Mouse (Mus musculus) naive thymus-derived CD4-positive, alpha-beta T cell, adult 2 months (primary cell): ENCODE results near the gene Mrpl19.

Experiments used
- DNase-seq: peaks from one replicate; pipeline ENCODE4 v3.0.0-alpha.2; 2011; ENCODE audit warnings: low read depth

Mrpl19 gene

GRCm38 (mm10) chr6:81965296-81966067, at the start of gene Mrpl19:
Mrpl19 (minus strand) TSS chr6:81965958.
- DNase-seq: peak; percentile 92

DNA sequence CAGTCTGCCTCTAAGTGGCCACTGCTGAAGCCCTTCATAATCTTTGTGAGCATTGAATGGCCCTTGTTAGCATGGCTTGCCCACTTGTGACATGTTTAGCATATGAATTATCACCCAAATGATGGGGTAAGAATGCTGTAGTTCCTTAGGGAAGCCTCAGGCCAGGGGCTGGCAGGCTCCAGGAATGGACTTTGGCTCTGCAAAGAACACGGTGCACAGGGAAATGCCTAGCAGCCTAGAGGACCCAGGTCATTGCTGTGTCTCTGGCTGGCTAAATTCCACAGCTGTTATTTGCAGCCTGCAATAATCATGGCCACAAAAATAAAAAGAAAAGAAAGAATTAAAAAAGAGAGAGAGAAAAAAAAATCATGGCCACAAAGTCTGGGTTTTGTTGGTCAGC, 46.6 kb upstream of the Mrpl19 start:
- DNase-seq: no peak

GRCm38 (mm10) chr6:81990049-81990810, 24.5 kb upstream of the Mrpl19 start:
- DNase-seq: no peak

DNA sequence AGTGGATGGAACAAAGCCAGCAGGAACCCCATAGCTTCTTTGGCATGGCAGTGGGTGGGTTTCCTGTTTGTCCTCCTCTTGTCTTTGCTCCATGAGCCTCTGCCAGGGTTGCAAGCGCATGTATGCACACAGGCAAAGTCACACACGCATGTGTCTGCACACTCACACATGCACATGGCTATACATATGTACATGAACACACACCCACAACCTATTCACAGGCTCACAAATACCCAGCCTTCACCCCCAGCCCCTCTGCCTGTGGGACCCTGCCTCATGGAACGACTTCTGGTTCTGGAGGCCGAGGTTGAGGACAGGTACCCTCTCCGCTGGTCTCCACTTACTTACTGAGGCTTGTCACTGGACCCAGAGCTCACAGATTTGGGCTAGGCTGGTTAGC, 22.6 kb upstream of the Mrpl19 start:
- no peak for DNase-seq

- DNase-seq: no peak
These were observed 21.8 kb upstream of the Mrpl19 start for GRCm38 (mm10) chr6:81987580-81987979.

GRCm38 (mm10) chr6:81987010-81987409, 21.3 kb upstream of the Mrpl19 start:
- peak; percentile 56 for DNase-seq

DNA sequence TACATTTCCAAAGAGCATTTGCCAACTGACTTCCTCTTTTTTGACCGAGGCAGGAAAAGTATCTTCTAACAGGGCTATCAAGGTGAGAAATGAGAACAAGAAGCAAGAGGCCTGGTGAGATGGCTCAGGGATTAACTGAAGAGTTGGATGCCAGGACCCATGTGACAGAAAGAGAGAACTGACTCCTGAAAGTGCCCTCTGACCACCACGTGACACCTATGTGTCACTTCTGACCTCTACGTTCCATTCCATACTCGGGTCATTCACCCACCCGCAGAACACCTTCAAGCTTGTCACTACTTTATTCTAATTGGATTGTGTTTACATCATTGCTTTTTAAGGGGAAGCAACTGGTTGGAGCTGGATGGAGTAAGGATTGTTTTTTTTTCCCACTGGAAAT, 20.8 kb upstream of the Mrpl19 start:
- no peak for DNase-seq

GRCm38 (mm10) chr6:81986171-81986570, 20.4 kb upstream of the Mrpl19 start:
- no peak for DNase-seq

DNA sequence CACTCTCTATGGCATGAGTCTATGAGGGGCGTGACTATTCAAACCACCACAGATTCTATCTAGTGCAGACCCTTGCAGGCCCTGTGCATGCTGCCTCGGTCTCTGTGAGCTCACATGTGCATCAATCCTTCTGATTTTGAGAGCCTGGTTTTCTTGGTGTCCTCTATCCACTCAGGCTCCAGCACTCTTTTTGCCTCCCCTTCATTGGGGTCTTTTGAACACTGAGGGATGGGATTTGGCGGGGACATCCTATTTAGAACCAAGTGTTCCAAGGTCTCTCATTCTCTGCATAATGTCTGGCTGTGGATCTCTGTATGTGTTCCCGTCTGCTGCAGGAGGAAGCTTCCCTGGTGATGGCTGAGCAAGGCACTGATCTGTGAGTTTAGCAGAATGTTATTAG, 13.5 kb upstream of the Mrpl19 start:
- no peak for DNase-seq

DNA sequence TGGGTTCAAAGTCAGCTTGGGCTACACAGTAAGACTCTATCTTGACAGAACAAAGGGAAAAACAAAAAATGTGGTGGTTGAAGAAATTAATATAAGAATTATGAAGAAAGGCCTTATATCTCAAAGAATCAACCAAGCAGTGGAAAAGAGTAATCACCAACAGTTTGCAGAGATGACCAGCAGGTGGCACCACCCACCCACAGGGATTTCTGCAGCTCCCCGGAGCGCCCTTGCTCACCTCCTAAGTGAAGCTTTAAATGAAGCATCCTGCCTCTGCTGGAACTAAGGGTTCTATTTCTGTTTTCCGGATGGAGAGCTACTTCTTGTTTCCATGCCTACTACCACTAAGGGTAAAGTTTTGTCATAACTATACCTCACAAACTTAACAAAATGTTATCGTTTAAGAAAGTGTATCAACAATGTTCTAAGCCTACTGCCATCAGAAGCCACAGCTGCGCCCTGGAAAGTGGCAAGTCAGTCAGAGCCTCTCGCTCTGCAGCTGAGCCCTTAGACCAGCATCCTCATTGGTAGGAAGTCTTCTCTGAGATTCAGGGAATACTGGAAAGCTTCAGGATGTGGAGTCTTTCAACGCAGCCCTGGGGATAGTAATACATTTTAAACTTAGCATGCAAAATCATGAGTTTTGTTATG, 10.3 kb upstream of the Mrpl19 start:
- DNase-seq: peak; percentile 72

DNA sequence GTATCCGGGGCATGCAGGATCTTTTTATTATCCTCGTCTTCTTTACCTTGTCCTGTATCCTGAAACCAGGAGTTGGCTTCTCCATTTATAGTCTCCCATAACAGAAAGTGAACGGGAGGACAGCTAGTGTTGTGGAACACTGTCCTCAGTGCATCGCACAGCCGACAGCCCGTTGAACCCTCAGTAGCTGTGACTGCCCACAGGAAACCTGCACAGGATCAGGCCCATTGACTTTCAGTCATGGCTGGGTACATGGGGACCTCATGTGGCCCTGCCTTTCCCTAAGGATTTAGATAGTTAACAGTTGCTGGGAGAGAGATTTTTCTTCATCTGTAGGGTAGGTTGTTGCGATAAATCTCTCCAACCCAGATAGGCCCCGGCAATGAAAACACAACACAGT, 6.8 kb upstream of the Mrpl19 start:
- no peak for DNase-seq

GRCm38 (mm10) chr6:81971196-81971595, 5.4 kb upstream of the Mrpl19 start:
- no peak for DNase-seq

DNA sequence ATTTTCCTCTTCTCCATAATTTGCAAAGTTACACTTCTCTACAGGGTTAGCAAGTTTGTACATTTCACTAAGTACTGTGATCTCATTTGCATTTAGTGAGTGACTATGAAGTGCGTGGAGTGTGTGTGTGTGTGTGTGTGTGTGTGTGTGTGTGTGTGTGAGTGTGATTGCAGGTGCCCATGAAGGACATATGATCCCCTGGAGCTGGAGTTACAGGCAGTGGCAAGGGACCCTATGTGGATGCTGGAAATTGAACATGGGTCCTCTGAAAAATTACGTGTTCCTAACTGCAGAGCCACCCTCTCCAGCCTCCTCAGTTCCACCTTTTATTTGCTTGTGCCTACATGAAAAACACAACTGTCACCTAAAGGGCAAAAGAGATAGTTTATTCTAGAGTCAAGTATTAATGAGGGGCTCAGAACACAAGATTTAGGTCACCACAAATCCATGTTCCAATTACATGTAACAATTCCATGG, 348 bp upstream of the Mrpl19 start:
- DNase-seq: no peak

DNA sequence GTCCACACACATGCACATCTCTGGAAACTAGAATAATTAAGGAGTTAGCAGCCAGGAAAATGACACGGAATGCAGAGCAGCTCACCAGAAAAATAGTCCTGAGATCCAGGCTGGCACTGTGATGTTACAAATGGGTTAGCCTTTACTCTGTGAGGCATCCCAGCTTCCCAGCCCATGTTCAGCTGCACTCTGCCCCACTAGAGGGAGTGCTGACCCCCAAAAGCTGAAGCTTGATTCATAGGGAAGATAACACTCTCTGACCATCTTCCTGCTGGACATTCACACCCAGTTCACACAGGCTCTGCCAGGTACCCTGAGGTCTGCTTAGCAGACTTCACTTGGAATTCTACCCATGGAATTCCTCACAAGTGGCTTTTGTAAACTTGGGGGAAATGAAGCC, 5.5 kb downstream of the Mrpl19 start:
- no peak for DNase-seq

DNA sequence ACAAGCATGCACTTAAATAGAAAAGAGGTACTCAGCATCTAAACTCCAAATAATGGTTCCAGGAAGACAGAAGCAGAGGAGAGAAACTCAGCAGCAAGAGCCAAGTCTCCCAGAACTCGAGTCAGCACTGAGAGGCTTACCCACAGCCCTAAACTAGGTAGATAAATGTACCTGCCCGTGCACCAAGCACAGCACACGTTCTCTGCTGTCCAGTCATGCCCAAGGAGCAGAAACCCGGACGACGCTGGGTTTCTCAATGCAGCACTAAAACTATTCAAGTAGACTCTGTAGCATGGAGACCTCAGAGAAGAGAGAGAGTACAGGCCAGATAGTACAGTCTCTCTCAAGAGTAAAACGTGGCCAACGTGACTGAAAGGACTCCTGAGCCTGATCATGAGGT, 5.9 kb downstream of the Mrpl19 start:
- no peak for DNase-seq

DNA sequence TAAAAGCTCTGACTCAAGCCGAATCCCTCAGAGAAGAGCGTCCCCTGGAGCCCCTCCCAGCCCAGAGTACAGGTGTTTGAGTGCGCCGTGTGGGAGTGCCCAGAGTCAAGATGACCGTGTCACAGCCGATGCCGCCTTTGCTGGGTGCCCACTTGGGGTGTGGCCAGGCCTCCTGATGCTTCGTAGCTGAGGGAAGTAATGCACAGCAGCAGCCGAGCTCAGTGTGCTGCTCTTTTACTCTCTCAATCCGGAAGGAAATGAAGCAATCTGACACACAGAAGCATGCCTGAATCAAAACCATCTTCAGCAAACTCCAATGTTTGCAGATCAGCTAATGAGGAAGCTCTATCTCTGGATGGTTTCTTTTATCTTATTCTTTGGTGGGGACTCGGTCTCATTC, 7.8 kb downstream of the Mrpl19 start:
- no peak for DNase-seq

GRCm38 (mm10) chr6:81956399-81956798, 9.4 kb downstream of the Mrpl19 start:
- peak; percentile 36 for DNase-seq

DNA sequence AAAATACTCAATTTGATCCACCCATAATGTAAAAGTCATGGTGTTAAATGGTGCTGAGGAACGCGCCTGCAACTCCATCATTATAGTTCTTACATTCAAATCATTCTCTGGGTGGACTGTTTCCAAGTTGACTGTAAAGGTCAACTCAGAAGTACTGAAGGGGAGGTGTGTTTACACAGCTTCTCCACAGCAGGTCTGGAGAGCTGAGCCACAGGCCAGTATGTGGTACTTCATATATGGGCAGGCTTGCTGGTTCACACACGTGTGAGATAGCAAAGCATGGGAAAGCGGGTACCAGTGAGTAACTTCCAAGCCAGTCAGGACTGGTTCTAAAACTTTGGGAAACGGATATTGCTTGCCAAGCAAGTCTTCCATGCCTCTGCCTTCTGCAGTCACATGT, 10.6 kb downstream of the Mrpl19 start:
- no peak for DNase-seq

- DNase-seq: no peak
These were observed 18.9 kb downstream of the Mrpl19 start for GRCm38 (mm10) chr6:81946906-81947305.

- no peak for DNase-seq
These were observed 21.3 kb downstream of the Mrpl19 start for GRCm38 (mm10) chr6:81944432-81944831.

- DNase-seq: no peak
These were observed 22.5 kb downstream of the Mrpl19 start for GRCm38 (mm10) chr6:81943281-81943680.

DNA sequence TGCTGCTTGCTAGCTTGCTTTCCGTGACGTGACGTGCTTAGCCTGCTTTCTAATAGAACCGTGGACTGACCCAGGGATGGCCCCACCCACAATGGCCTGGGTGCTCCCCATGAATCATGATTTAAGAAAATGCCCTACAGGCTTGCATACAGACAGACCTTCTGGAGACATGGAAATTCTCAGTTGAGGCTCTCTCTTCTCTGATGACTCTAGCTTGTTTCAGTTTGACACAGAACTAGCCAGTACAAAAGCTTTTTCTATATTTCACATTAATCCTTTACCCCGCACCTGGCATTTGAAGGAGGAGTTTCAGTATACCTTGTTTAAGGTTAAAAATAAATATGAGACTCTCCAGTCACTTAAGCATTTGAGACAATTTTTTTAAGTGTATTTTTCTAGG, 24.0 kb downstream of the Mrpl19 start:
- DNase-seq: no peak

GRCm38 (mm10) chr6:81933281-81933680, 32.5 kb downstream of the Mrpl19 start:
- DNase-seq: peak; percentile 14
